Mouse (Mus musculus): Measurements from ENCODE around the gene Paqr4.

GRCm38 (mm10) chr17:23744651-23745050 is 4.0 kb upstream of the Paqr4 start:
- no peak for TF ChIP-seq CTCF (IDR thresholded peaks at IDR 0.05; ENCODE audit: borderline replicate concordance, insufficient read depth, low read length)
- TF ChIP-seq POLR2A (IDR thresholded peaks at IDR 0.05; ENCODE audit: low read depth, low read length): no peak
